Mouse (Mus musculus) heart, embryonic 15.5 days (tissue): ENCODE measurements around the gene Fxyd2. TPM values are rescaled to one million over a fixed set of nuclear protein-coding genes. Genes with fewer than 3 reads are reported as not detected.

Experiments
- ATAC-seq: fragments of 200-750 bp; cut with Nextera tagmentation; replicated peaks from 2 replicates; pipeline ENCODE4 v1.8.0; 2017; ENCODE audit warnings: low read depth, moderate TSS enrichment; ENCODE audit not compliant: insufficient number of reproducible peaks, insufficient read depth, low FRiP score
- H3K27ac ChIP-seq: fragments of 300-500 bp; sonication (generic); 2 replicates; pipeline ENCODE4 v1.5.1; 2015; ENCODE audit warnings: mild to moderate bottlenecking, inconsistent platforms
- H3K27me3 ChIP-seq: fragments of 300-500 bp; sonication (generic); 2 replicates; pipeline ENCODE4 v1.6.1; 2015; ENCODE audit warnings: inconsistent platforms
- H3K36me3 ChIP-seq: fragments of 300-500 bp; sonication (generic); 2 replicates; pipeline ENCODE4 v1.6.1; 2015; ENCODE audit warnings: mild to moderate bottlenecking, inconsistent platforms
- H3K4me1 ChIP-seq: fragments of 300-500 bp; sonication (generic); replicated peaks from 2 replicates; pipeline ENCODE4 v1.6.1; 2015; ENCODE audit warnings: inconsistent platforms
- H3K4me2 ChIP-seq: fragments of 300-500 bp; sonication (generic); 2 replicates; pipeline ENCODE4 v1.6.1; 2015; ENCODE audit warnings: inconsistent platforms, mild to moderate bottlenecking, moderate library complexity
- H3K4me3 ChIP-seq: fragments of 300-500 bp; sonication (generic); 2 replicates; pipeline ENCODE4 v1.5.1; 2015; ENCODE audit warnings: mild to moderate bottlenecking, inconsistent platforms
- H3K9ac ChIP-seq: fragments of 300-500 bp; sonication (generic); 2 replicates; pipeline ENCODE4 v1.6.1; 2015; ENCODE audit warnings: mild to moderate bottlenecking, inconsistent platforms
- H3K9me3 ChIP-seq: fragments of 300-500 bp; sonication (generic); replicated peaks from 2 replicates; pipeline ENCODE4 v1.6.1; 2016; ENCODE audit warnings: inconsistent platforms
- WGBS: fragments of 180-500 bp; shearing (Covaris S2); methylation state at CpG from one replicate; pipeline ENCODE4 v1.1.7; 2015; ENCODE audit warnings: mixed read lengths; 5-methylcytosine and 5-hydroxymethylcytosine counted together
- polyA plus RNA-seq: library from polyadenylated mRNA; unstranded; fragments of >200 nt; fragmentation: Nextera tagmentation; extraction: Ambion mirVana; gene quantifications from 2 replicates; pipeline ENCODE4 v1.2.1, GENCODE M21; 2015

The Fxyd2 gene
- polyA plus RNA-seq, 1 experiment from 2014 or later, result 1.5 TPM

GRCm38 (mm10) chr9:45373896-45374295 is 25.6 kb upstream of the Fxyd2 start:
- H3K4me1 ChIP-seq, result peaks cover 19% of the 10 kb centered on the region
- H3K9me3 ChIP-seq, result no peaks in the 10 kb centered on the region
- no peak overlapping the region for H3K27ac ChIP-seq
- no peak for ATAC-seq
- H3K4me2 ChIP-seq, result no peak overlapping the region
- 51% methylated on average over 3 of the region's 3 CpGs for WGBS
- H3K9ac ChIP-seq, result no peak overlapping the region
- H3K4me3 ChIP-seq, result no peak overlapping the region
- peaks cover 17% of the 10 kb centered on the region; the same call in 1 of the 2 replicates for H3K27me3 ChIP-seq
- no peaks in the 10 kb centered on the region for H3K36me3 ChIP-seq

DNA sequence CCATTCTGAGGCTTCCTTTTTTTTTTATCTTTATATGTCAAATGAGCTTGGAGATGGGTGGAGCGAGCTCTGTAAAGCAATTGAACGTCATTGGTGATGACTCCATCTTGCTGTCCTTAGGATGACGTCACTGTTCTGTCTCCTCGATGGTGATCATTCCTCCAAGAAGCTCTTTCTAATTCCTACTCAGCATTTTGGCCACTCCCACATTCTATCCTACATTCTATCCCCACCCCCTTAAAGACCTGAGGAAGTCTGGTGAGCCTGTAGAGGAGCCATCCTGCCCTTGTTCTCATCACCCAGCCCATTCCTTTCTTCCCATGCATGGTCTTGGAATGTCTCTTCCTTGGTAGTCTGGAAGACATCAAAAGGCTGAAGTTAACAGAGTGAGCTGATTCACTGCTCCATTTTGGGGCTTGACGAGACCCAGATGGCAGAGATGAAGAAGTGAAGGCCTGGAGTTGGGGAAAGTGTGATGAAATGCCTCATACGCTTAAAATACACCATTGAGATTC is 24.4 kb upstream of the Fxyd2 start:
- no peak for ATAC-seq
- H3K27me3 ChIP-seq, result peaks cover 12% of the 10 kb centered on the region; the same call in 1 of the 2 replicates
- WGBS, result 74% methylated on average over 6 of the region's 6 CpGs
- no peaks in the 10 kb centered on the region for H3K36me3 ChIP-seq
- no peak overlapping the region for H3K4me3 ChIP-seq
- no peak overlapping the region for H3K4me2 ChIP-seq
- H3K9ac ChIP-seq, result no peak overlapping the region
- no peaks in the 10 kb centered on the region for H3K9me3 ChIP-seq
- peaks cover 13% of the 10 kb centered on the region for H3K4me1 ChIP-seq
- H3K27ac ChIP-seq, result no peak overlapping the region

DNA sequence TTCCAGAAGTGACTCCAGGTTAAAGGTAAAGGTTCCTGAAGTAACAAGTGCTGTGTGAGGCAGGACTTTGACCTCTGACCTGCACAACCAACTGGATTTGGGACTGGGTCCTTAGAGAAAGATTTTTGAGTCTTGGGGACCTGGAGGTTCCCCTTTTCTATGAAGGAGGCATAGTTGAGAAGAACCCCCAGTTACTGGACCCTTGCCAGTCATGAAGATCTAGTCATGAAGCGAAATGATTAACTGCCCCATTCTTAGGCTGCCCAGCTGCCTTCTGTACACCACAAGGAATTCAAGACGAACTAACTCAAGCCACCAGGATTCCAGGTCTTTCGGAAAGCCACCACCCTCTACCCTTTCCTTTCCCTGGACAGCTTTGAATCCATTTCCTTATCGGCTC is 23.0 kb upstream of the Fxyd2 start:
- 0 out of 2 replicates have a peak, but pooled peaks cover under 1% of the 10 kb centered on the region for H3K4me1 ChIP-seq
- H3K9me3 ChIP-seq, result no peaks in the 10 kb centered on the region
- H3K9ac ChIP-seq, result no peak overlapping the region
- H3K4me3 ChIP-seq, result no peak overlapping the region
- ATAC-seq, result no peak
- H3K27ac ChIP-seq, result no peak overlapping the region
- no peaks in the 10 kb centered on the region for H3K36me3 ChIP-seq
- H3K27me3 ChIP-seq, result peaks cover 6% of the 10 kb centered on the region; the same call in 1 of the 2 replicates
- H3K4me2 ChIP-seq, result no peak overlapping the region
- WGBS, result 47% methylated on average over 4 of the region's 4 CpGs

DNA sequence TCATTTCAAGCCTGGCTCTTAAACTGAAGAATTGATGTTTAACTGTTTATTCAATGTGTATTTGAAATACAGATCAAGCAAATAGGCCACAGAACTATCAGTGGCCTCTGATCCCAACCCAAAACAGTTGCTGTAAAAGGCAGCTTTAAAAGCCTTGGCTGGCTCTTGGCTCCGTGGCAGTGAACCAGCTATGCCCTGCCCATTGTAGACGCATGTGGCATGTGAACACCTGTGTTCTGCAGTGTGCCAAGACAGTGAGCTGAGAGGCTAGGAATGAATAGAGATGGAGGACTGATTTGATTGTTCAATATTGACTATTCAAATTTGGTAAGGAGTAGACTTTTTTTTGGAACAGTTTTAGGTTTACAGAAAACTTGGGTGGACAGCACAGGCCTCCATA is 22.6 kb upstream of the Fxyd2 start:
- Histone ChIP-seq H3K9me3 (no peaks in the 10 kb centered on the region), H3K4me2 (no peak overlapping the region), H3K4me1 (no peaks in the 10 kb centered on the region), H3K9ac (no peak overlapping the region), H3K36me3 (no peaks in the 10 kb centered on the region), H3K4me3 (no peak overlapping the region), H3K27me3 (peaks cover 1% of the 10 kb centered on the region; the same call in 1 of the 2 replicates), H3K27ac (no peak overlapping the region)
- ATAC-seq, result no peak
- WGBS, result 73% methylated on average over 2 of the region's 2 CpGs

DNA sequence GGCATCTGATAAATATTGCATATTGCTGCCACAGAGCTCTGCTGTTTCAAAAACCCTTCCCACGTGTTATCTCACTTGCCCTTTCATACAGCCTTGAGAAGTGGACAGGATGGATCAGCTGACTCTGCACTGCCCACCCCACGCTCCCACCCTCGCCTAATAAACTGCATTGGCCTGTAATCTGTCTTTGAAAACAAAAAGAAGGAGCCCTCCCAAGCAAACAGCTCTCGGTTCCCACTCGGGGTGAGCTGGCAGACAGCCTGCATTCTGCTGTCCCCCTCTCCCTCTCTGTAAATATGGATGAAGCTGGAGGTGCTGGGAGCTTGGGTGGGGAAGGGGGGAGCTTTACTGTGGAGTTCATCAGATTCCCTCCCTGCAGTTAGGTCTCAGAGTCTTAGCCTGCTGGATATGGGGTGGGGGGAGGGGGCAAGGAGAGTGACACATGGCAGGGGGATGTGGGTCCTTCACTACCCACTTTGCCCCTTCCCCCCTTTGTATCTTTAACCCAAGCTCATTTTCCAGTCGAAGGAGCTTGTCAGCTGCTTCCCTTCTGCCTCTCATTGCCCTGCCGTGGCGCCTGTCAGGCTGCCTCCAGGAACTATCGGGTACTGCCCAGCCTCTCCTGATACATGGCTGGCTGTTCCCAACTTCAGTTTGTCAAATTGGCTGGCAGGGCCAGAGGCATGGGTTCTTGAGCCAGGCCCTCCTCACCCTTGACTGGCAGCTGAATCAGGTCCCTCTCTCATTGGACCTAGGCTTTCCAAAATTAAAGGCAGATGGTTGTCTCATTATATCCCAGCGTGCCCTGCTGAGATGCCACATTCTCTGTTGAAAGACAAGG is 18.8 kb upstream of the Fxyd2 start:
- 52% methylated on average over 10 of the region's 10 CpGs for WGBS
- Histone ChIP-seq H3K27ac (no peak overlapping the region), H3K27me3 (no peaks in the 10 kb centered on the region), H3K9ac (no peak overlapping the region), H3K9me3 (no peaks in the 10 kb centered on the region), H3K4me3 (no peak overlapping the region), H3K4me2 (no peak overlapping the region), H3K36me3 (no peaks in the 10 kb centered on the region), H3K4me1 (no peaks in the 10 kb centered on the region)
- ATAC-seq, result no peak

DNA sequence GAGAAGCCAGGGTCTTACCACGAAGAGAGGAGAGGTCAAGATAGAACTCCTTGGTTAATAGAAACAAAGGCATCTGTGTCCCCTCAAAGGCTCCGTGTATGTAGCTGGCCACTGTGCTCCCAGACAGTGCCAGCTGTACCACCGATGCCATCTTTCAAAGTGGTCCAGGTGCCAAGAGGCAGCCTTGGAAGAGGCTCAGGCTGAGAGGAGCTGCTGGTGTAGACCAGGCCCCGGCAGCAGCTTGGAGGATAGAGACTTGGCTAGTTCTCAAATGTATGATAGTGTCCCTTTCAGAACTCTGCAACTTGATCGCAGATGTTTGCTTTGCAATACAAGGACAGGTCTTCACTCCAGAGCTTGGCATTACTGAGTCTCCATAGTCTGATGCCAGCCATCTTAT is 17.1 kb upstream of the Fxyd2 start:
- 57% methylated on average over 5 of the region's 5 CpGs for WGBS
- Histone ChIP-seq H3K27ac (no peak overlapping the region), H3K4me2 (no peak overlapping the region), H3K36me3 (no peaks in the 10 kb centered on the region), H3K9ac (no peak overlapping the region), H3K4me3 (no peak overlapping the region), H3K9me3 (no peaks in the 10 kb centered on the region), H3K27me3 (no peaks in the 10 kb centered on the region), H3K4me1 (no peaks in the 10 kb centered on the region)
- no peak for ATAC-seq

GRCm38 (mm10) chr9:45382834-45383233 is 16.6 kb upstream of the Fxyd2 start:
- no peaks in the 10 kb centered on the region for H3K9me3 ChIP-seq
- no peak overlapping the region for H3K4me3 ChIP-seq
- 72% methylated on average over 5 of the region's 5 CpGs for WGBS
- no peak overlapping the region for H3K27ac ChIP-seq
- H3K9ac ChIP-seq, result no peak overlapping the region
- ATAC-seq, result no peak
- no peaks in the 10 kb centered on the region for H3K4me1 ChIP-seq
- no peak overlapping the region for H3K4me2 ChIP-seq
- no peaks in the 10 kb centered on the region for H3K27me3 ChIP-seq
- H3K36me3 ChIP-seq, result no peaks in the 10 kb centered on the region

- H3K27me3 ChIP-seq, result no peaks in the 10 kb centered on the region
- H3K9ac ChIP-seq, result no peak overlapping the region
- no peak overlapping the region for H3K4me2 ChIP-seq
- H3K9me3 ChIP-seq, result no peaks in the 10 kb centered on the region
- 84% methylated on average over 6 of the region's 6 CpGs for WGBS
- H3K4me3 ChIP-seq, result no peak overlapping the region
- no peak for ATAC-seq
- no peaks in the 10 kb centered on the region for H3K4me1 ChIP-seq
- H3K27ac ChIP-seq, result no peak overlapping the region
- no peaks in the 10 kb centered on the region for H3K36me3 ChIP-seq
Measured at GRCm38 (mm10) chr9:45383883-45384282, 15.6 kb upstream of the Fxyd2 start.

DNA sequence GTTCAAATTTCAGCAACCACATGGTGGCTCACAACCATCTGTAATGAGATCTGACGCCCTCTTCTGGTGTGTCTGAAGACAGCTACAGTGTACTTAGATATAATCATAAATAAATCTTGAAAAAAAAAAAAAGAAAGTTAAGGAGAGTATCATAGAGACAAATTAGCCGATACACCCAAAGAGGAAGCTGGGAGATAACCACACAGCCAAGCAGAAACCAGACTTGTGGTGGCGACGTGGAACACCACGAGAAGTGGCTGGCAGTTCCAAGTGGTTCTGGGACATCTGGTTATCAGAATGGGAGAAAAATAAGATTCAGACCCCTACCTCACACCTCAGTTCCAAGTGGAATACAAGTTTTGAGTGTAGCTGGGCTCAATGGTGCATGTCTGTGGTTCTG is 12.8 kb upstream of the Fxyd2 start:
- Histone ChIP-seq H3K9ac (no peak overlapping the region), H3K36me3 (no peaks in the 10 kb centered on the region), H3K4me3 (no peak overlapping the region), H3K27ac (no peak overlapping the region), H3K4me1 (no peaks in the 10 kb centered on the region), H3K9me3 (no peaks in the 10 kb centered on the region), H3K4me2 (no peak overlapping the region), H3K27me3 (no peaks in the 10 kb centered on the region)
- ATAC-seq, result no peak
- 73% methylated on average over 5 of the region's 5 CpGs for WGBS

DNA sequence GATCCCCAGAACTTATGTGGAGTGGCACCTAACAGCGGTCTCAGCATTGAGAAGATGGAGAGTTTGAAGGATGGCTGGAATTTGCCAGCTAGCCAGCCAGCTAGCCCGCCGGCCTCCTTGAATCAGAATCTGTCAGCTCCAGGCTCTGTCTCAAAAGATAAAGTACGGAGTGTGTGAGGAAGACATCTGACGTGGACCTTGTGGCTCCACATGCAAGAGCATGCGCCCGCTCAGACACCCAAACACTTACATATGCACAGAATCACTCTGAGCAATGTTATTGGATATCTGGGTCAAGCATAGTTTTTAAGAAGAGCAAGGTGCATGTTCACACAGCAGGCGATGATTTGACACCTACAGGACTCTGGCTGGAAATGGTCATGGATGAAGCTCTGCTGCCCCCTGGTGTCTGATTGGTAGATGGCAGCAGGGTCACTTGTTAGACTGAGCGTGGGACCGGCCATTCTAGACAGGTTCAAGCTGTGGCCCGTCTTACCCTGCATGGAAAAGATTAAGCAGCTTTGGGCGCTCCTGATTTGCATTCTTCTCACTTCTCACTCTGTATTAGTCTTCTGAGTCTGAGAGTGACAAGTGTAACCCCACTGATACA is 11.0 kb upstream of the Fxyd2 start:
- Histone ChIP-seq H3K36me3 (no peaks in the 10 kb centered on the region), H3K9ac (no peak overlapping the region), H3K4me2 (no peak overlapping the region), H3K4me1 (no peaks in the 10 kb centered on the region), H3K9me3 (no peaks in the 10 kb centered on the region), H3K4me3 (no peak overlapping the region), H3K27ac (no peak overlapping the region), H3K27me3 (no peaks in the 10 kb centered on the region)
- ATAC-seq, result peak; percentile 66; the same call in 1 of the 2 replicates
- 31% methylated on average over 12 of the region's 12 CpGs for WGBS

DNA sequence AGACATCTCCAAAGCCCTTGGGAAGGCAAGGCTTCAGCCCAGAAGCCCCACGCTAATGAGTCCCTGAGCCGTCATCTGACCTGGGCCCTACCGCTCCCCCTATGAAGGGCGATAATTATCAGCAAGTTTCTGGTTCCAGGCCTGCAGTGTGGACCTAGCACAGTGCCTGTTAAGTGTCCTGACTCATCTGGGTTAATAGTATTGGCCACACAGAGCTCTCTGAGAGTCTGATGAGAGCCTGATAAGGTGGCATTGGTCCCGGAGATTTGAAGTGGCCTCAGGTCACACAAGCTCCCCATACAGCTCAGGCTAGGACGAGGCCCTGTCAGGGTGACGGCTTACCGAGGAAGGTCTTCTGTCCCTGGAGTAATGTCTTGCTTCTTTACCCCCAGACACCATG is 9.9 kb upstream of the Fxyd2 start:
- ATAC-seq, result no peak; the same call in 1 of the 2 replicates
- Histone ChIP-seq H3K27ac (no peak overlapping the region), H3K27me3 (no peaks in the 10 kb centered on the region), H3K9me3 (no peaks in the 10 kb centered on the region), H3K4me1 (no peaks in the 10 kb centered on the region), H3K9ac (no peak overlapping the region), H3K4me2 (no peak overlapping the region), H3K4me3 (no peak overlapping the region), H3K36me3 (no peaks in the 10 kb centered on the region)
- 67% methylated on average over 8 of the region's 8 CpGs for WGBS
